Mouse (Mus musculus) T-helper 2 cell (primary cell): Measurements from ENCODE around the gene Trim40.

Experiments used
- in situ Hi-C: fragments of 300-600 bp; cut with MboI, MseI; formaldehyde crosslinking; loops from one replicate; pipeline ENCODE4 v1.15.1; 2025; ENCODE audit warnings: high pct_unique_total_duplicates

Trim40 gene

DNA sequence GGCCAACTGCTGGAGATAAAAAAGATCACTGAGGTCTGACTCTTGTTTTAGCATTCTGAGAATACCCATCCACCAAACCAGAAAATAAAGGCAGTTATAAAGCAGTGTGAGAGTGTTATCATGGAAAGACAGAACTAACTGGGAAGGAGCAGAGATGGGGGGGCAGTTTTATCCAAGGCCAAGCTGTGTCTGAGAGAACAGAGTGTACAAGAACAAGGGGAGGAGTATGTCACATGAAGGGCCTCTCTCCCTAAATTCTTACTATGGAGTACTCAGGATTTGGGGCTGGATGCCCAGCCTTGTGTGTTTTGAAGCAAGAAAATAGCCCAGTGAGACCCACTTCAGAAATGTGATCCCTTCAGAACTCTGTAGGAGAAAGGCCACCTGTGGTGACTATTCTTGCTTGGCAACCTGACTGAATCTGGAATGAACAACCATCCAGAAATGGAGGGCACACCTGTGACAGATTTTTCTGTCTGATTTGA lies 48.9 kb downstream of the Trim40 start:
- in situ Hi-C loops, result no loop called here

DNA sequence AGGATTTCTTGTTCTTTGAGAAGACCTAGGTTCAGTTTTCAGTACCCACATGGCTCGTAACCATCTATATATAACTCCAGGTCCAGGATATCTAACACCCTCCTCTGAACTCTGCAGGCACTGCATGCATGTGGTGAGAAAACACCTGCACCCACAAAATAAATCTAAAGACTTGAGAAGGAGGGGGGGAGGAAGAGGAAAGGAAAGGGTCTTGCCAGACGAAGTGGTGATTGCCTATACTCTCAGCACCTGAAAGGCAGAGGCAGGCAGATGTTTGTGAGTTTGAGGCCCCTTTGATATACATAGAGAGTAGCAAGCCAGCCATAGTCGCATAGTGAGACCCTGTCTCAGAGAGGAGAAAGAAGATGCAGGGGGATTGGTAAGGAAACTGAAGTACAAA lies 50.0 kb downstream of the Trim40 start:
- in situ Hi-C loops, result no loop called here

DNA sequence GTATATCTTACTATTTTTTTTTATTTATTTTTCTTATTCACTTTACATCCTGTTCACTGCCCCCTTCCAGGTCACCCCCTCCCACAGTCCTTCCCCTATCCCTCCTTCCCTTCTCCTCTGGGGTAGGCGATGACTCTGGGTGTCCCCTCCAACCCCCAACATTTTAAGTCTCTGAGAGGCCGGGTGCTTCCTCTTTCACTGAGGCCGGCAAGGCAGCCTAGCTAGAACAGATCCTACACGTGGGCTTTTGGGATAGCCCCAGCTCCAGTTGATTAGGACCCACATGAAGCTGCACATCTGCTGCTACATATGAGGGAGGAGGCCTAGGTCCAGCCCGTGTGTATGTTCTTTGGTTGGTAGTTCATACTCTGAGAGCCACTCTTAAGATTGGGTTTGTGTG lies 50.9 kb downstream of the Trim40 start:
- in situ Hi-C loops, result no loop called here

DNA sequence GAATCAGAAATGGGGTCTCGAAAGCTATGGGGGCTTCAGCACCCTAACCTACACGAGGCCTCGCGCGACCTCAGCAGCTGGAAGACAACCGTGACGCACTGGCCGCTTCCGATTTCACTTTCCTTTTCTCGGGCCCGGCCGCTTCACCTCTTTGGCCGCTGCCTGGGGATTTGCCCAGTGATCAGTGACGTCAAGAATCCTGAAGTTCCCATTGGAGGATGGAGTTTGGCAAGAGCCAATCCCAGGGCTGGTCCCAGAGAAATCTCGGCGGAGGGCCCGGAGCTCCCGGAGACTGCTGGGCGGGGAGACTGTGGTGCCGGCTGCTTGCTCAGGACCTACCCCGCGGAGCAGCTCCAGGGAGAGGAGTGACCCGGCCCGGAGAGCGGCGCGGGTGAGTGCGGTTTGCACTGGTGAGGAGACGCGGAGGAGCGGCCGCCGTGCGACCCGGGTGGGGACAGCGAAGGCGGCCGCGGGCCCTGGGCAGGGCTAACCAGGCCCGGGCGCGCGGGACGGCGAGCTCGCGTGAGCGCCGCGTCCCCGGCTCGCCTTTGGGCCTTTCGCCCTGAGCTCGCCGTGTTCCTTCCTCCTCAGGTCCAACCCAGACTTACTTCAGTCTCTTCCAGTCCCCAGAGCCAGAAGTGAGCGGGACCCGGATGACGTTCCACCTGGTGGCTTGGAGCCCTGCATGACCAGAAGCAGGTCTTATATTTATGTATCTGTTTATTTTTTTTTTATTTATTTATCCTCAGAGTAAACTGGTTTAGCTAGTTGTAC lies 52.9 kb downstream of the Trim40 start, which contains the start of gene Trim26:
Gene Trim26 (plus strand): TSS at position 261 of the 774 bp plus-strand sequence.
- in situ Hi-C loops, result no loop called here

DNA sequence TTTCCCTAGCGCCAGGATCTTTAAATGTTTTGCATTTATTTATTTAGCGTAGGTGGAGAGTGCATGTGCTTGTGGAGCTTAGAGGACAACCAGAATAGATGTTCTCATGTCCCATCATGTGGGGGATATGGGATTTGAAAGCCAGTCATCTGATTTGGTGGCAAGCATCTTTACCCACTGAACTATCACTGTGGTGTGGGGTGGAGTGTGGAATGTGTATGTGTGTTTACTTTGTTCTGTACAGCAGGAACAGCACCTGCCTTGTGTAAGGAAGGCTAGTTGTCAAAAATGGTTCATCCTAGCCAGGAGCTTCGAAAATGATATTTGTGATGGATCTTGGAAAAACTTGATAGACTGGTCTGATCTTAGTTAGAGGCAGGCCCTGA lies 53.5 kb downstream of the Trim40 start:
- in situ Hi-C loops, result no loop called here

DNA sequence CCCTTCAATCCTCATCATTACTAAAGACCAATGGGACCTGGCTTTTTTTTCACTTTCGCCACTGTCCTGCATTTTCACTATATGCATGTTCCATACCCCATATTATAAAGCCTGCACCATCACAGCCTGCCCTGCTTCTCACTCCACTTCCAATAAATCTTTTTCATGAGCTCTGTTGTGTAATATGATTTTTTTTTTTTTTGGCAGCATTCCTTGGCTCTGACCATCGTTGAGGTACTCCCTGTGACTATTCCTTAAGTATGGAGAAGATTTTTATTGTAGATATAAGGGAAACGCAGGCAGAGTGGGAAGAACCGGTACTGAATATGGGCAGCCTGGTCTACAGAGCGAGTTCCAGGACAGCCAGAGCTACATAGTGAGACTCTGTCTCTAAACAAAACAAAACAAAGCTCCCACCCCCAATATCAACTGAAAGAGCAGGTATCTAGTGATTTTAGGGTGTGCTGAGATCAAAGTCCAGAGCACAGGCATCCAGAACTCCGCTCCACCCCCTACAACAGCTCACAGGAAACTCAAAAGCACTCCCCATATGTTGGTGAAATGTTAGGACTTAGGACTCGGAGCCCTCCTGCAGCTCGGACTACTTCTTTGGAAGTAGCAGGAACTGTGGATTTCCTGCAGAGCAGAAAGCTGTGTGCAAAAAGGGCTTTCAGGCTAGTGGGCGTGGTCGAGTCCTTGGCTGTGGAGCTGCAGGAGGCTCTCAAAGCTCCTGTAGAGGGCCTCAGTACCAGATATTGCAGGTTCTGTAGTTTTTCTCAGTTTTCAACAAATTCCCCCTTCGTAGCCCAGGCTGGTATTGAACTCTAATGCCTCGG lies 54.1 kb downstream of the Trim40 start:
- in situ Hi-C loops, result no loop called here

DNA sequence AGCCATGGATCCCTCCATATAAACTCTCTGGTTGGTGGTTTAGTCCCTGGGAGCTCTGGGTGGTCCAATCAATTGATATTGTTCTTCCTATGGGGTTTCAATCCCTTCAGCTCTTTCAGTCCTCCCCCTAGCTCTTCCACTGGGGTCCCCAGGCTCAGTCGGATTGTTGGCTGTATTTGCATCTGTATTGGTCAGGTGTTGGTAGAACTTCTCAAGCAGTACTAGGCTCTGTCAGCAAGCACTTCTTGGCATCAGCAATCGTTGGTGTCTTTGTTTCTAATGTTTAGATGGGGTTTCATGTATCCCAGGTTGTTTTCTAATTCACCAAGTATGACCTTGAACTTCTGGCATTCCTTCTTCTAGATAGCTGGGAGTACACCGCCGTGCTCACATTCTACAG lies 57.2 kb downstream of the Trim40 start:
- in situ Hi-C loops, result no loop called here
